Mouse (Mus musculus) 3T3-L1 (cell line): ENCODE results near the gene Chp1.
"Not testable (repeated sequence)": the region's sequence is repeated elsewhere in the genome, so short reads cannot be mapped to it uniquely, and the experiment has no call there.

ENCODE experiments used
- DNase-seq: peaks from one replicate; pipeline ENCODE4 v3.0.0-alpha.2; 2015; ENCODE audit warnings: low read depth, low spot score

The Chp1 gene

GRCm38 (mm10) chr2:119547522-119548370 is at the start of gene Chp1, which contains the start of gene Exd1:
Chp1 (plus strand) TSS chr2:119547697.
Exd1 (minus strand) TSS chr2:119547627.
- peak; percentile 99 for DNase-seq

- no peak for DNase-seq
These were observed 48.6 kb upstream of the Chp1 start for GRCm38 (mm10) chr2:119498859-119499258.

- DNase-seq: no peak
These were observed 46.4 kb upstream of the Chp1 start for GRCm38 (mm10) chr2:119500965-119501652.

GRCm38 (mm10) chr2:119507108-119507507 is 40.4 kb upstream of the Chp1 start:
- DNase-seq: peak; percentile 60

GRCm38 (mm10) chr2:119508518-119508917 is 39.0 kb upstream of the Chp1 start:
- DNase-seq: not testable (repeated sequence)

- no peak for DNase-seq
These were observed 36.6 kb upstream of the Chp1 start for GRCm38 (mm10) chr2:119510856-119511255.

GRCm38 (mm10) chr2:119512292-119512691 is 35.2 kb upstream of the Chp1 start:
- peak; percentile 42 for DNase-seq

GRCm38 (mm10) chr2:119514026-119514522 is 33.4 kb upstream of the Chp1 start:
- DNase-seq: no peak

GRCm38 (mm10) chr2:119516811-119517210 is 30.7 kb upstream of the Chp1 start:
- DNase-seq: no peak

- DNase-seq: peak; percentile 55
These were observed 26.9 kb upstream of the Chp1 start for GRCm38 (mm10) chr2:119520550-119520949.

GRCm38 (mm10) chr2:119523836-119524235 is 23.7 kb upstream of the Chp1 start:
- DNase-seq: peak; percentile 56

GRCm38 (mm10) chr2:119525422-119525821 is 22.1 kb upstream of the Chp1 start:
- DNase-seq: peak; percentile 52

- DNase-seq: no peak
These were observed 8.7 kb upstream of the Chp1 start for GRCm38 (mm10) chr2:119538802-119539201.

- peak; percentile 78 for DNase-seq
These were observed 5.4 kb upstream of the Chp1 start for GRCm38 (mm10) chr2:119542106-119542505.

- DNase-seq: peak; percentile 67
These were observed 3.8 kb upstream of the Chp1 start for GRCm38 (mm10) chr2:119543656-119544055.

- peak; percentile 97 for DNase-seq
These were observed 512 bp upstream of the Chp1 start for GRCm38 (mm10) chr2:119546848-119547521.

GRCm38 (mm10) chr2:119548371-119548660 is 819 bp downstream of the Chp1 start:
- peak; percentile 44 for DNase-seq

- DNase-seq: peak; percentile 34
These were observed 1.2 kb downstream of the Chp1 start for GRCm38 (mm10) chr2:119548691-119549090.

GRCm38 (mm10) chr2:119549678-119550077 is 2.2 kb downstream of the Chp1 start:
- DNase-seq: no peak

- no peak for DNase-seq
These were observed 10.5 kb downstream of the Chp1 start for GRCm38 (mm10) chr2:119558039-119558438.

GRCm38 (mm10) chr2:119558737-119559340 is 11.3 kb downstream of the Chp1 start:
- no peak for DNase-seq

- DNase-seq: no peak
These were observed 14.3 kb downstream of the Chp1 start for GRCm38 (mm10) chr2:119561794-119562193.
